ENCODE assay signal across 8 mouse cellular contexts in the genomic region with DNA sequence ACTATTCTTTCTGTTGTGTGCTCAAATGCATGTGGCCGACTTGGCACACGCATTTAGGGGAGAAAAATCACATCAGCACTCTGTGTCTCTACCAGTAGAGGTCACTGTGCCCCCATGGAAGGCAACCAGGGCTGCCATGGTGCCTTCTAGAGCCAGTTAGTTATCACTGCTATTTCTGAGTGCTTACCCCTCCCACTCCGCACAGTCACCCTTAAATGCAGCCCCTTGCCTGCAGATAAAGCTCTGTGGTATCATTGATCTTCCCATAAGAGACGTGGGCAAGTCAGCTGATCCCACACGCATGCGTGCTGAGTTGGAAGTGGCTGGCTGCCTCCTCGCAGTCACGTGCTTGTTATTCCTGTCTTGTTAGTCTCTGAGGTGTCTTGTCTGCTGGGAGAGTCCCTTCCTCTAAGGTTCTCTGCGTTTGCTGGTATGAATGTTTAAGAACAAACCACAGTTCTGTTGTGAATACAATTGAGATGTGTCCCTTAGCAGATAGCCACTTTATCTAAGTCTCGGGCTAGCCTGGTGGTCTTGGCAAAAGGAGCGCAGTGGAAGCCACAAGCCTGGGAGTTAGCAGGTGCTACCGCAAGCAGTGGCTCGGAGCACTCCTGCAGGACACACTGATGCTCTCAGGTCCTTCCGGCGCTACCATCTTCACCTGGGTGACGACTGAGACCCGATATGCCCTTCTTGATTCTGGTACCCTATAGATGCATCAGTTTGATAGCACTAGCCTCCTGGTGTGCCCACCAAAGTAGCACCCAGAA.
DNase-seq lines count a peak whose midpoint lies in the region; ATAC-seq lines count a peak whose summit lies in the region.

No protein-coding gene starts in this region.

- H3K4me3 ChIP-seq in forebrain, embryonic 12.5 days (replicated peaks) = no peak overlapping the region
- no peak overlapping the region for H3K4me3 ChIP-seq in hindbrain, embryonic 10.5 days

- peak; percentile 31; the same call in 1 of the 2 replicates for ATAC-seq in cerebellum, adult (ENCODE audit: insufficient number of reproducible peaks, low FRiP score, low TSS enrichment)
- ATAC-seq in forebrain, embryonic 12.5 days (ENCODE audit: low FRiP score) = peak; percentile 63; the same call in 1 of the 2 replicates

- peak; percentile 64 for DNase-seq in adrenal gland, adult 2 months
- DNase-seq in adrenal gland, postnatal 4 days (ENCODE audit: low spot score in 2 of 2) = no peak
- peak; percentile 61 for DNase-seq in hindbrain, embryonic 10.5 days (ENCODE audit: low spot score)
- DNase-seq in layer of hippocampus, postnatal 14 days (ENCODE audit: low spot score in 2 of 2) = peak; percentile 65 to 75
- DNase-seq in lung, postnatal 4 days = peak; percentile 39 to 63
- DNase-seq in right cerebral cortex, postnatal 36 days (ENCODE audit: low spot score in 2 of 2) = peak; percentile 48 to 67

- H3K9ac ChIP-seq in forebrain, embryonic 12.5 days = no peak overlapping the region

- H3K36me3 ChIP-seq in forebrain, embryonic 12.5 days (replicated peaks) = peaks cover 6% of the 10 kb centered on the region; the same call in 1 of the 2 replicates
- peaks cover 25% of the 10 kb centered on the region for H3K36me3 ChIP-seq in hindbrain, embryonic 10.5 days

- H3K27me3 ChIP-seq in forebrain, embryonic 12.5 days = no peaks in the 10 kb centered on the region
- H3K27me3 ChIP-seq in hindbrain, embryonic 10.5 days (ENCODE audit: insufficient read depth, poor library complexity, severe bottlenecking) = no peaks in the 10 kb centered on the region

- no peak overlapping the region for H3K4me2 ChIP-seq in forebrain, embryonic 12.5 days

- H3K27ac ChIP-seq in forebrain, embryonic 12.5 days = no peak overlapping the region
- no peak overlapping the region for H3K27ac ChIP-seq in hindbrain, embryonic 10.5 days

- WGBS in forebrain, embryonic 12.5 days = 83% methylated on average over 17 of the region's 17 CpGs
- 81% methylated on average over 17 of the region's 17 CpGs for WGBS in hindbrain, embryonic 10.5 days

- no peaks in the 10 kb centered on the region for H3K9me3 ChIP-seq in forebrain, embryonic 12.5 days
- H3K9me3 ChIP-seq in hindbrain, embryonic 10.5 days = no peaks in the 10 kb centered on the region

- no peaks in the 10 kb centered on the region for H3K4me1 ChIP-seq in forebrain, embryonic 12.5 days
- H3K4me1 ChIP-seq in hindbrain, embryonic 10.5 days (replicated peaks) = no peaks in the 10 kb centered on the region

Comparison
In these comparisons a context has a peak if more than half of its experiments do, and no peak if none do; other contexts are left out.
1. DNase-seq: peak in adrenal gland, adult 2 months (single experiment), hindbrain, embryonic 10.5 days (single experiment), layer of hippocampus, postnatal 14 days (2 of 2), lung, postnatal 4 days (2 of 2) and right cerebral cortex, postnatal 36 days (2 of 2); none in adrenal gland, postnatal 4 days (0 of 2).